Mouse (Mus musculus) kidney, adult 11 months (tissue): ENCODE results near the gene Ip6k1.
A peak's percentile ranks its signal among the peaks of the same experiment; 100 is the strongest.
"Not testable (repeated sequence)": the region's sequence is repeated elsewhere in the genome, so short reads cannot be mapped to it uniquely, and the experiment has no call there.

Experiments
- DNase-seq: peaks from one replicate; pipeline ENCODE4 v3.0.0; 2022

The Ip6k1 gene

DNA sequence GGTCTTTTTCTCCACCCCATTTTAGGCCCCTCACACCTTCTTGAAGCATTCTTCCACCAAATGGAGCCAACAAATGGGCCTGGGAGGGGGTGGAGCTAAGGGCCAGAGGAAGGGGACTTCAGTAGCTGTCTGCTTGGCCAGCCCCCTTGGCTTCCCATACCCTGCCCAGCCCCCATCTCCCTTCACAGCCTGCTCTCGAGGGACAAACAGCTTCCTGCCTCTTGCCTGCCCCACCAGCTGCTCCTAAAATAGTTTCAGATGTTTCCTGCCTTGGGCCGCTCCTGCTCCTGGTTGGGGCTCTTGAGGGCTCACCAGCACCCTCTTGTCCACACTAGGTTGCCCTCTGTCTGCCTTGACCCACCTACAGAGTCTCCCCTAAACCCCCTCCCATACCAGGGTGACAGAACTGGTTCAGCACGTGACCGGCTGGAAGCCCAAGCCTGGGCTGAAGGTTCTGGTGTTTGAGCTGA is 18.8 kb upstream of the Ip6k1 start:
- peak; percentile 89 for DNase-seq

DNA sequence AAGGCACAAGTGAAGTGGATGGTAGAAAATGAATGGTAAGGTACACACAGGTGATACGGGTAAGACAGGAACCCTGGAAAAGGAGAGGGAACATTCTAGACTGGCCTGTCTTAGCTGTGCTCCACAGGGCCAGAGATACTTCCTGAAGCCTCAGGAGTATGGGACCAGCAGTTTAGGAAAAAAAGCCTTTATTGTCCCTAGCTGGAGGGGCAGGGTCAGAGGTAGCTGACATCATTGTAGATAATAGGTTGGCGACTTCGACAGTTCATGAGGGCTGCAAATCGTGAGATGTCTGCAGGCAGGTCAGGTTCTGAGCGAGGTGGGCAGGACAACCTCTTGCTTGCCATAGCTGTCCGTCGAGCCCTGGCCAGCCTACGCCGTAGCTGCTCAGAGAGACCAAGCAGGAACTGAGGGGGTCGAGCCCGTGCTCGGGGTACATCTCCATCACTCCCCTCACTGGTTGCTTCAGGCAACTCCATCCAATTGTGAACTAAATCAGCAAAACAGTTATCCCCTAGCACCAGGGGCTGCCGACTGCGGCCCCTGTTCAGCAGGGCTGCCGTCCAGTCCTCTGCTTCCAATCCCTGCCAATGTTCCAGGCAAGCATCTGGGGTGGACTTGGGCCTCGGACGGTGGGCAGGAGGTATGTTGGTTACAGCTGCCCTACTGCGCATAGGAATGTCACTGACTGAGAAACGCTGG is 18.1 kb upstream of the Ip6k1 start:
- DNase-seq, result no peak

DNA sequence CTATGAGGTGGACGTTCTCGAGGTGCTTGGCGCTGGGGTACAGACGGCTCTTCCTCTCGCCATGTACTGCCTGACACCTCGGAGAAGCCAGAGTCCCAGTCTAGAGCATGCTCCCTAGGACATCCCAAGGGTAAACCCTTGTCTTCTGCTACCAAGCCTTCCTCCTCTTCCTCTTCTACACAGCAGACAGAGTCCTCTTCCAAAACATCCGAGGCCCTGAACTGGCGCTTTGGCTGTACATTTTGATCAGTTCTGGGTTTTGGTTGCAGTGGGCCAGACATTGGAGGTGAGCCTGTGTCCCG is 17.6 kb upstream of the Ip6k1 start:
- no peak for DNase-seq

DNA sequence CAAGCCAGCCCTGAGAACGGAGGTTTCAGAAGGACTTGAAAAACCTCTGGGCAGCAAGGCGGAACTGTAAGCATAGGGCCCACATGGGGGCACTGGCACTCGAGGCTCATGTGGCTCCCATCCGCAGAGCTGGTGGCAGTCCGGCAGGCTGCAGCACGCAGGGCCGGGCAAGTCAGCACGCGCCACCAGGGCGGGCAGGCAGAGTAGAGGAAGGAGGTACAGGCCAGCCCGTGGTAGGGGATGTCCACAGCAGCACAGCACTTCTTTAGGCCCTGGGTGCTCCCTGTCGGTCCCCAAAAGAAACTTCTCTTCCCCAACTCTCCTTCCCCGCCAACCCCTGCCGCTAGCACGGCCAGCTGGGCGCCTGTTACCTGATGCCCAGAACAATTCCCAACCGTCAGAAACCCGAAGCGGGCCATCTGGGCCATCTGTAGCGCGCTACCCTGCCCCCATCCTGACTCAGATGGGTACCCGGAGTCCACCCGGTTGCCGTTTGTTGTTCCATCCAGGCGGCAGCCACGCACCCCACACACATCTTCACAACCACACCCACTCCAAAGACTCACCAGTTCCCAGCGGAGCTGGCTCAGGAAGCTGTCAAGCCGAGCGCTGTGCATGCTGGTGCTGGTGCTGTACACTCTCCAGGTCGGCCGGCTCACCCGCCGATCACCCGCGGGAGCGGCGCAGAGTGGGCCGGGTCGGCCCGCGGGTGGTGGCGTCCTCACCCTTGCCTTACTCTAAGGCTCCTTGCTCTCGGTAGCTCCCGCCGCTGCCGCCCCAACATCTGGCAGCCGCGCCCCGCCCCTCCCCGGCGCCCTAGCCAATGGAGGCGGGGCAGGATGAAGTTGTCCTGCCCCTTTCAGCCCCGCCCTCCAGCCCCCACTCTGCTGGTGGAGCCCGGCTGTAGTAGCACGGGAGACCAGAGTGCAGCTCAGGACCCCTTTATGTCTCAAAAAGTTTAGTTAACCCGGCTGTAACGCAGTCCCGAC is 16.9 kb upstream of the Ip6k1 start, which contains the start of gene Inka1:
Inka1 (minus strand) TSS at position 749 of the 989 bp plus-strand sequence.
- DNase-seq, result peak; percentile 81

DNA sequence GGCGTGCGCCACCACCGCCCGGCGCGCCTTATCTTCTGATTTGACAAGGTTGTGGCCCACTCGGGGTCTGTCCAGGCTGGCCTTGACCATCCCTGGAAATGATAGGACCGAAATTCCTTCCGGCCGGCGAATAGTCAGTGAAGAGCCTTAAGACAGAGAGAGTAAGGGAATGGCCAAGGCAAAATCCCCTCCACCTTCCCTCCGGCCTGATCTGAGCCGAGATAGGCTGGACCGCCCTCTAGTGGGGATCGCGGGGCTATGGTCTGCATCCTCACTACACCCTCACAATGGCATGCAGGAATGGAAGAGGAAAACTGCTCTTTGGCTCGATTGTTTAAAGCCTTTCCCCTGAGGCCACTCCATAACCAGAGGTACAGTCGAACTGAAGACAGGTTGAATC is 15.9 kb upstream of the Ip6k1 start:
- peak; percentile 73 for DNase-seq

DNA sequence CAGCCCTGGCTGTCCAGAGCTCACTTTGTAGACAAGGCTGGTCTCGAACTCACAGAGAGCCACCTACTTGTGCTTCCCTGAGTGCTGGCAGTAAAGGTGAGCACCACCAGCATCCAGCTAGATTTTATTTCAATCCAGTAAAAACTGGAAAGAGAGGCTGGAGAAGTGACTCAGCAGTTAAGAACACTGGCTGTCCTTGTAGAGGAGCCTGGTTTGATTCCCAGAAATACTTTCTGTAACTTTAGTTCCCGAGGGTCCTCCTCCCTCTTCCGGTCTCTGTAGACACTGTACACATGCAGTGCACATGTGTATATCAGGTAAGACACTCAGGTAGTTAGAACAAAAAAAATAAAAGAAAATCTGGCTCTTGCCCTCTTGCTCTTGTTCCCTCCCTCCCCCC is 14.4 kb upstream of the Ip6k1 start:
- no peak for DNase-seq

DNA sequence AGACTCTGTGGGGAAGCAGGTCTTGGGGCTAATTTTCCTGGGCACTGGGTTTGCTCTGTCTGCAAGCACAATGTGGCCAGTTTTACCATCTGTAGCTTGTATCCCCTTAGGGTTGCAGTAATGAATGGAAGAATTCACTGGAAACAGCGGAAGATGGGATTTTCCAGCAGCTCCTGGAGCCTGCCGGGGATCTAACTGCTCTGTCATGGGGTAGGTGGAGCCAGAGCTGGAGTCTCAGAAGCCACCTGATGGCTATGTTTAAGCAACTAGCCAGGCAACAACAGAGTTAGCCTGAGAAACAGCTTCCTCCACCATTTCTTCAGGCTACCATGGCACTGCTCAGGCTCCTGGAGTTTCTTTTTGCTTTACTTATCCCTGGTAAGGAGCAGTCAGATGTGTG is 10.1 kb upstream of the Ip6k1 start, which contains the start of gene Cdhr4:
Cdhr4 (plus strand) TSS at position 301 of the 400 bp plus-strand sequence.
- no peak for DNase-seq

DNA sequence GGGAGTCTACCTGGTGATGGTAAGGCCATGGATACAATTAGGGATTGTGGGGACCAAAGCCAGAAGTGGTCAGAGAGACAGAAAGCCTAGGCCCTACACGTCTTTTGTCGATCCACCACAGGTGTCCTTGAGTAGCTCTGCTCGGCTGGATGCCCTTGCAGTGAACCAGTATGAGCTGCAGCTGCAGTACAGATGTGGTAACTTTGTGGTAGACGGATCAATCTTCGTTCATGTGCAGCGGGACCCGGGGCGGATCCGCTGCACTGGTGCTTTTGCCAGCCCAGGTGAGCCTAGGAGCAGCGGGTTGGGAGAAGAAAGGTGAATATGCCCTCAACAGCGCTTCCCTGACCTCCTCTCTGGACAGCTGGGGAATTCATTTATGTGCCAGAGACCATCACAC is 9.3 kb upstream of the Ip6k1 start:
- no peak for DNase-seq

DNA sequence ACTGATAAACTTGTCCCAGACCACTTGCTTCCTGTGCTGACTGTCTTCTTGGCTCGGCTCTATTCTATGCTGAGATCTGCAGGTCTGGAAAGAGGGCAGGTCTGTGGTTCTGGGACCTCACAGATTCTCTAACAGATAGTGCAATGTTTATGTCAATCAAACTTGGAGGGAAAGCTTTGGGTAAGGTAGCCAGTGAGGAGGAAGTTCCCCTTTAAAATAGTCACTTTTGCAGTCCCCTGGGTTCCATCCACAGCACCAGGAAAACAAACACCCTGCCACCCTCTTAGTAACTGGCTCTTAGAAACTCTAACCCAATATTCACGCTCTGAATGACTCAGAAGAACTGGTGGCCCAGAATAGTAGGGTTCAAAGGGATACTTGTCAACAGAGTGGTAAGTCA is 7.8 kb upstream of the Ip6k1 start:
- DNase-seq, result no peak

DNA sequence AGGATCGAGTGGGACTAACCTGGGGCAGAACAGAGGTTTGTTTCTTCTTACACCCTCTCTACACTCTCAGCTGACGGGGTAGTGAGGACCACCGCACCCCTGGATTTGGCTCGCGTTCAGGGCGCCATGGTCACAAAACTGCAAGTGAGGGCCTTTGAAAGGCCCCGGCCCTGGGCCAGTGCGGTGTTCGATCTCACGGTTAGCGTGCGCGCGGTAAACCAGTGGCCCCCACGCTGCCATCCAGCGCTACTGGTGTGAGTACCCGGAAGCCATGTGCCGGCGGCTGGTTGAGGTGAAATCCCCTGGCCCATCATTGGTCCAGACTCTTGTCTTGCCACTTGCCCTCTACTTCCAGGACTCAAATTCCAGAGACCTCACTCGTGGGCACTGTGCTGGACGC is 6.8 kb upstream of the Ip6k1 start:
- DNase-seq, result no peak

DNA sequence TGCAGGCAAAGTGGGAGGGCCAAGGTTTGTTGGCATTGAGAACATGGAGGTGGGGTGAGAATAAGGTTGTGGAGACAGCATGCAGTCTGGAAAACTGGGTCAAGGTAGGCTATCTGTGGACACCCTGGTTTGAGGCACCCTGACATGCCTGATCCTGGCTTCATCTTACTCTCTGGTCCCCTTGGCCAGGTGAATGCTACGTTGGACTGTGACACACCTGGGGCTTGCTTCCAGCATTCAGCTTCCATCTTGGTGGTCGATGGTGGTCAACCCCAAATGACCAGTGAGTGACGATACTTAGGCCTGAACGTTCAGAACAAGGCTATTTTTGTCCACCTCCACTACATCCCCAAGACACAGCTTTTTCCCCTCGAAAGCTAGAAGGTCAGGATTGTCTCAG is 6.3 kb upstream of the Ip6k1 start, which contains the start of gene Gm20662:
Gm20662 (plus strand) TSS at position 301 of the 400 bp plus-strand sequence.
- no peak for DNase-seq

DNA sequence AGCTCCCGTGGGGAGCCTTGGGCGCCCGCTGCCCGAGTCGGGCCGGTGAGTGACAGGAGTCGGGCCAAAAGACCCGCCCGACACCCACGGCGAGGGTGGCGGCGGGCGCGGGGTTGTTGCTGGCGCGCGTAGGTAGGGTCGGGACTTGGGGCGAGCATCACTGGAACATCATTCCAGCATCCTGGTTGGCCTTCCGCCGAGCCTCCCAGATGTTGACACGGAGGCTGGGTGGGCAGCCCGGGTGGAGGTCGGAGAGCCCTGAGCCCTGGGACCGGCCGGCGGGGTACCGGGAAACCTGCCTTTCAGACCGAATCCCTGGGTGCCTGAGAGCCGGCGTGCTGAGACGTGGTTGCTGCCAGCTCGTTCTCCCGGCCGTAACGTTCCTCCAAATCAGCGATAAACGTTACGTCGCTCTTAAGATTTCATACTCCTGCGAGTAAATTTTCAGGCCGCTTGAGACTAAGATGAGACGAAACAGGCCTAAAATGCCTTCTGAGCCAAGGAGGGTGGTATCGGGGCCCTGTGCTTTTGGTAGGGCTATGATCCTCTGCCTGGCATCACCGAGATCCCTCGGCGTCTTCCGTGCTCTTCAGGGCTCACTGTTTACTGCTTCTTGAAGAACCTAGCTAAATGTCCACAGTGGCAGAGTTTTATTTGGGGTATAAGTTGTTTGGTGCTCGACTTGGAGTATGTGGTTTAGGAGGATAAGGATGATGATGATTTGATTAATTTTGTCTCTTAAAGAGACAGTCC is 653 bp downstream of the Ip6k1 start:
- no peak for DNase-seq

DNA sequence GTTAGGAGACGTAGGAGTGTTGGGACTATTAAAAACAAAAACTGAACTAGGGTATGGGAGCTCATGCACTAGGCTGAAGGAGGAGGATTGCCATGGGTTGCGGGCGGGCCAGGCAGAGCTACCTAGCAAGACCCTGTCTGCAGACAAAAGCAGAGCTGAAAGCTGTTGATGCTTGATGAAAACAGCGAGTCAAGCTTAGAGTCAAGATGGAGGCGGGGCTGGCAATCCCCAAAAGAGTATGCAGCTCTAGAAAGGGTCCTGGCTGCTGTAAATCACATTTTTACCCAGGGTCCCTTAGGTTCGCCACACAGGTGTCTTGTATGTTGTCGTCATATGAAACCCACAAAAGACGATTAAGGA is 1.2 kb downstream of the Ip6k1 start:
- DNase-seq, result no peak

DNA sequence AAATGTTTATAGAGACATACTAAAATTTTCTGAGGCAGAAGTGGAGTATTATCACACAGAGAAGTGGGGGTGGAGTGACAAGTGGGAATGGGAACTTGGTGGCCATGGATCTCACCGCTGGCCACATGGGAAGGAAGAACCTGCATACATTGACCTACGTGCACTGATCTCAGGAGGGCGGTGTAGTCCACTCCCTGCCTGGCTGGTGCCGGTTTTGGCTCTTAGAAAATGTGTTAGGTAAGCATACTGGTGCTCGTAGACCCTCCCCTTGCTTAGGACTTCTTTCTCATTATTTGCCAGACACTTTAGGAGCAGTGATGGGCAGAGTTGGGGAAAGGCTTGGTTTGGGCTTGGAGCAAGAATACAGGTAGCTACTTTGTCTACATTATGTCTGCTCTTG is 5.7 kb downstream of the Ip6k1 start:
- no peak for DNase-seq

DNA sequence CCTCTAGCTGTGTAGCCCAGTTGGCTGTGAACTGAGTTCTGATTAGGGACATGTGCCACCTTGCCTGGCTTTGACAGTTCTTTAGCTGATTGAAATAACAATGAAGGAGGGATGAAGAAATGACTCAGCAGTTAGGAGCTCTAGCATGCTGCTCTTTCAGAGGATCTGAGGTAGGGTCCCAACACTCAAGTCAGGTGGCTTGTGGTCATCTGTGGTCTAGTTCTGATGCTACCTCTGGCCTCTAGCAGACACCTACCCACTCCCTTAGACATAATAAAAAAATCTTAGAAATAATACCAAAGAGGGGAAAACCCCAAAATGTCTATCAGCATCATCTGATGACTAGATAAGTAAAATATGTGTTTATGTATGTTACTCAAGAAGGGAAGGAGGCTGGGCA is 8.1 kb downstream of the Ip6k1 start:
- no peak for DNase-seq

DNA sequence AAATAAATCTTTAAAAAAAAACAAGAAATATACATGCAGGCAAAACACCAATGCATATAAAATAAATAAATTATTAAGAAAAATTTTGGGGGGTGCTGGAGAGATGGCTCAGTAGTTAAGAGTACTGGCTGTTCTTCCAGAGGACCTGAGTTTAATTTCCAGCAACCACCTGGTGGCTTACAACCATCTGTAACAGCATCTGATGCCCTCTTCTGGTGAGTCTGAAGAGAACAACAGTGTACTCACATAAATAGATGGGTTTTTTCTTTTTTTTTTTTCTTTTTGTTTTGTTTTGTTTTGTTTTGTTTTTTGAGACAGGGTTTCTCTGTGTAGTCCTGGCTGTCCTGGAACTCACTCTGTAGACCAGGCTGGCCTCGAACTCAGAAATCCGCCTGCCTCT is 11.3 kb downstream of the Ip6k1 start:
- DNase-seq, result not testable (repeated sequence)

DNA sequence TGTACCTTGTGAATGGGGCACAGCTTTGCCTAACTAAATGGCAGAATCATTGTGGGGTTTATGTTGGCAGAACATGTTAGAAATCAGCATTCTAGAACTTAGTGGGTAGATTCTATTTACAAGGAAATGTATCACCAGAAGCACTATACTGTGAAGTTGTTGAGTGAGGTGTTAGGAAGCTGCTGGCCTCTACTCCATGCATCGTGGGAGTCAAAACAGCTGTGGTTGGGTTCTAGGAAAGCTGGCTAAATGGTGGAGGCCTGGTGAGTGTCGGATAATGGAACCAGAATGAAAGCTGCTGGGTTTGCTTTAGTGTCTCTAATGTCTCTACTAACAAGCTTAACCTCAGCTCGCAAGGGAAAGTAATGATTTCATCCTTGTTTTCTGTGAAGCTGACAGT is 14.8 kb downstream of the Ip6k1 start:
- DNase-seq, result no peak

DNA sequence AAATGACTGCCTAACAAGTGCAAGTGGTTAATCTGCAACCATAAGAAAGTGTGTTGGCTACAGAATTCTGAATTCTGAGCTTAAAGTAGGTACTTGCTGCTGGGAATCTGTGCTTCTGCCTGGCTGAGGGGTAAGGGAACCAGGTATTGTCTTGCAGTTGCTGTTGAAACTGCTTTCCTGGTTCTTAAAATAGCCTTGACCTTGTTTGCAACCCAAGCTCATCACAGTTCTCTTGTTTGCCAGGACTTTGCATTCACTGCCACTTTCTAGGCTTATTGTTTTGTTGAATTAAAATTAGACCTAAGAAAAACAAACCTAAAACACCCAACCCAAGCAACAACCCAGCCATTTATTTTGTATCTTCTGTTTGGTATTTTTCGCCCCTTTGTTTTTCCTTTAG is 18.4 kb downstream of the Ip6k1 start:
- no peak for DNase-seq

DNA sequence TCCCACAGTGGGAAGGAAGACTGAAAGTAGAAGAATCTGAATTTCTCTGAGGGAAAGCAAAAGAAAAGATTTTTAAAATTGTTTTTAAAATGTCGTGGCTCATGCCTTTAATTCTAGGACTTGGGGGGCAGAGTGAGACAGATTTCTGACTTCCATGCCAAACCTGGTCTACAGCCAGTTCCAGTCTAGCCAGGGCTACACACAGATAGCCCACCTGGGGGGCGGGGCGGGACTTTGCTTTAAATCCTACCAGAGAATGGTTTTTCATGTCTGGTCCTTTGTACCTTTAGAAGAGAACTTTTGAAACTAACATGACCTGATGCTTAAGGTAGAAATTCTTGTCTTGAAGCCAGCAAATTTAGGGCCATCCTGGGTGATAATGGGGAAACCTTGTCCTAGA is 20.9 kb downstream of the Ip6k1 start:
- no peak for DNase-seq

DNA sequence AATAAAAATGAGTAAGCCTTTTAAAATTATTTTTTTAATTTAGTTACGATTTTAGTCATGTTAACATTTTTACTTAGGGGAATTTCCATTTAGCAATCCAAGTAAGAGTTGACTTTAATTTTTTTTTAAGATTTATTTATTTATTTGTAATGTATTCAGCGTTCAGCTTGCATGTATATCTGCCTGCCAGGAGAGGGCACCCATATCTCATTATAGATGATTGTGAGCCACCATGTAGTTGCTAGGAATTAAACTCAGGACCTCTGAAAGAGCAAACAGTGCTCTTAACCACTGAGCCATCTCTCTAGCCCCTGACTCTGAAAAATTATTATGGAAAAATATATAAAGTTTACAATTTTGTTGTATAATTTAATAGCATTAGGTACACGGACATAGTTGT is 24.3 kb downstream of the Ip6k1 start:
- DNase-seq, result no peak

DNA sequence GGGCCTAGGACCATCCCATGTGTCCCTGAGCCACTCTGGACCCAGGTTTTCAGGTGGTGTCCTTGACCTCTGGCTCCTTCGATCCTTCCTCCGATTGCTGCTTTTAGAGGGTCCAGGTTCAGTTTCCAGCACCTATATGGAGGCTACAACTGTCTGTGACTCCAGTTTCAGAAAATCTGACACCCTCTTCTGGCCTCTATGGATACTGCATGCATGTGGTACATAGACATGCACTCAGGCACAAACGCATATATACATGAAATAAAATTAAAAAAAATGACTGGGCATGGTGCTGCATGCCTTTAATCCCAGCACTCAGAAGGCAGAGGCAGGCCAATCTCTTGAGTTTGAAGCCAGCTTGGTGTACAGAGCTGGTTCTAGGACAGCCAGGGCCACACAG is 25.6 kb downstream of the Ip6k1 start:
- no peak for DNase-seq

DNA sequence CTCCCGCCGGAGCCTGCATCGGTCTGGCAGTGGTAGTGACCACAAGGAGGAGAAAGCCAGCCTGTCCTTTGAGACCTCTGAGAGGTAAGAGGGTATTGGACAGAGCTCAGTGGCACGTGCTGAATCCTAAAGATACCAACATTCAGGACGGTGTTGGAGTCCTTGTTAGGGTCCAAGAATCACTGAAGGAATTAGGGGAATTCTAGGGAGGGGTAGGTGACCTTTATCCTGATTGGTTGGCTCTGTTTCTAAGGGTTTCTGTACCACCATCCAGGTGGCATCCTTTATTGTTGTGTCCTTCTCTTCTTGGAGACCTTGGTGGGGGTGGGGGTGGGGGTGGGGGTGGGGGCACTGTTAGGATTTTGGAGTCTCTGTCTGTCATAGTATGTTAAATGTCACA is 29.8 kb downstream of the Ip6k1 start:
- no peak for DNase-seq
